Mouse (Mus musculus): Measurements from ENCODE around the gene Xrra1.

- no peak for TF ChIP-seq CTCF (IDR thresholded peaks at IDR 0.05; ENCODE audit: extremely low read depth, insufficient read length, insufficient replicate concordance, low read depth, low read length)
- TF ChIP-seq POLR2A (IDR thresholded peaks at IDR 0.05; ENCODE audit: low read depth, low read length): no peak
These were observed 95.3 kb downstream of the Xrra1 start for GRCm38 (mm10) chr7:99954212-99954611.

Data from small intestine, adult 2 months (tissue).